Mouse (Mus musculus): ENCODE measurements around the gene Fam219b. TPM values are rescaled to one million over a fixed set of nuclear protein-coding genes. Genes with fewer than 3 reads are reported as not detected.

Gene Fam219b
- polyA plus RNA-seq, 1 experiment from 2014 or later: 23.6 TPM

Other genes starting within 250 kb of the Fam219b start
- gene Ppcdc, start 97.4 kb upstream of the Fam219b start, polyA plus RNA-seq (2015; fragmentation: Nextera tagmentation; extraction: Ambion mirVana): 19.4 and 20.5 TPM in 2 replicates
- gene Scamp5, start 69.5 kb upstream of the Fam219b start, polyA plus RNA-seq (2015; fragmentation: Nextera tagmentation; extraction: Ambion mirVana): 165 and 168 TPM in 2 replicates
- gene Rpp25, start 33.5 kb upstream of the Fam219b start, polyA plus RNA-seq (2015; fragmentation: Nextera tagmentation; extraction: Ambion mirVana): 21.0 and 21.4 TPM in 2 replicates
- gene Cox5a, start 16.3 kb upstream of the Fam219b start, polyA plus RNA-seq (2015; fragmentation: Nextera tagmentation; extraction: Ambion mirVana): 890 and 1,047 TPM in 2 replicates
- gene Mpi, start 15.2 kb downstream of the Fam219b start, polyA plus RNA-seq (2015; fragmentation: Nextera tagmentation; extraction: Ambion mirVana): 75.3 and 80.5 TPM in 2 replicates
- gene Scamp2, start 23.4 kb downstream of the Fam219b start, polyA plus RNA-seq (2015; fragmentation: Nextera tagmentation; extraction: Ambion mirVana): 49.4 and 50.1 TPM in 2 replicates
- 32.0 and 33.9 TPM in 2 replicates for gene Ulk3, start 51.9 kb downstream of the Fam219b start, polyA plus RNA-seq (2015; fragmentation: Nextera tagmentation; extraction: Ambion mirVana)
- 0.18 and 0.49 TPM in 2 replicates for gene Cplx3, start 68.8 kb downstream of the Fam219b start, polyA plus RNA-seq (2015; fragmentation: Nextera tagmentation; extraction: Ambion mirVana)
- not detected in 2 replicates for gene Lman1l, start 83.2 kb downstream of the Fam219b start, polyA plus RNA-seq (2015; fragmentation: Nextera tagmentation; extraction: Ambion mirVana)
- gene Csk, start 116.1 kb downstream of the Fam219b start, polyA plus RNA-seq (2015; fragmentation: Nextera tagmentation; extraction: Ambion mirVana): 49.0 and 58.4 TPM in 2 replicates
- gene Cyp1a2, start 146.2 kb downstream of the Fam219b start, polyA plus RNA-seq (2015; fragmentation: Nextera tagmentation; extraction: Ambion mirVana): not detected in 2 replicates
- 0.13 and 0.26 TPM in 2 replicates for gene Cyp1a1, start 150.4 kb downstream of the Fam219b start, polyA plus RNA-seq (2015; fragmentation: Nextera tagmentation; extraction: Ambion mirVana)
- gene Edc3, start 171.0 kb downstream of the Fam219b start, polyA plus RNA-seq (2015; fragmentation: Nextera tagmentation; extraction: Ambion mirVana): 29.7 and 31.9 TPM in 2 replicates
- 57.2 and 66.1 TPM in 2 replicates for gene Clk3, start 228.3 kb downstream of the Fam219b start, polyA plus RNA-seq (2015; fragmentation: Nextera tagmentation; extraction: Ambion mirVana)